Mouse (Mus musculus): ENCODE data around the gene Tnxb.

- TF ChIP-seq CTCF (IDR thresholded peaks at IDR 0.05; ENCODE audit: low read depth) = no peak
- no peak for TF ChIP-seq EP300 (IDR thresholded peaks at IDR 0.05; ENCODE audit: low read depth)
Observed at GRCm38 (mm10) chr17:34629221-34629751, 41.0 kb upstream of the Tnxb start, which contains the start of gene Prrt1.

Measured in liver, postnatal 0 days (tissue).